Mouse (Mus musculus) natural killer cell, adult 2 months (primary cell): ENCODE data around the gene Sergef.

Experiments
- DNase-seq, 2 experiments: peaks; one replicate each; pipeline ENCODE4 v3.0.0; 2022; ENCODE audit warnings: low spot score in 2 of 2

The Sergef gene

DNA sequence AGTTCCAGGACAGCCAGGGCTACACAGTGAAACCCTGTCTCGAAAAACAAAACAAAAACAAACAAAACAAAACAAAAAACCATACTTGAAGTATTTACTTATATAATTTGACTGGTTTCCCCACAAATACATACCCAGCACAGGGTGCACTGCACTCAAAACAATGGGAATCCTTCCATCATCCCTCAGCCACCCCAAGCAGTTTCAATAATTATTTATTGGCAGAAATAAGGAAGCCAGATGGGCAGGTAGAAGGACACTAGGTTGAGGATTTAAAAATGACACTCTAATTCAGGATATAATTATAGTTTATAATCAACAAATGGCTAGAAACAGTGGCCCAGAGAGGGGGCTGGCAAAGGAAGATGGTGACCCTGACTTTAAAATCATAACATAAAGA is 99.0 kb downstream of the Sergef start:
- no peak for DNase-seq

DNA sequence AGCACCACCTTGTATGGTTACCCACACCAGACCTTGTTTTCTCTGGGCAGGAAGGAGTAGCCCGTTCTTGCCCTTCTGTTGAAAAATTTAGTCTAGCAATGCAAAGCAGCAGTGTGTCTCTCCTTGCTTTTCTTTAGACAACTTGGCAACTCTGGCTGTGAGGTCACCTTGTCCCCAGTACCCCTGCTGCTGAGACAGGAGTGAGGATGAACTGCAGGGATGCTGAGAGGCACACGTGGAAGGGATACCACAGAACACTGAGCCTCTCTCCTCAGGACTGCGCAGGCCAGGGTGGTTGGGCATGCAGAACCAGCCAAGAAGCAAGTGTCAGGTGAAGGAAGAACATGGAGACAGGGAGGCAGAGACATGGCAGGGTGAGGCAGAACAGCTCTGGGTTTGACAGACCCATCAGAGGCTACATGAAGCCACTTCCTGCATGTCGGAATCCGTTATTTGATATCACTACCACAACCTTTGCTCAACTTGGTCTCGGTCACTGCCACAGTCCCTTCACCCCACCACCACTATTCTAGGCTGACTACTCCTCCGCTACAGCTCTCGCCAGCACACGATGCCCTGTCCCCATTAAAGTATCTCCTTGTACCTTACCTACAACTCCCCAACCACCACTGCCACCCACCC is 103.0 kb downstream of the Sergef start:
- no peak for DNase-seq

DNA sequence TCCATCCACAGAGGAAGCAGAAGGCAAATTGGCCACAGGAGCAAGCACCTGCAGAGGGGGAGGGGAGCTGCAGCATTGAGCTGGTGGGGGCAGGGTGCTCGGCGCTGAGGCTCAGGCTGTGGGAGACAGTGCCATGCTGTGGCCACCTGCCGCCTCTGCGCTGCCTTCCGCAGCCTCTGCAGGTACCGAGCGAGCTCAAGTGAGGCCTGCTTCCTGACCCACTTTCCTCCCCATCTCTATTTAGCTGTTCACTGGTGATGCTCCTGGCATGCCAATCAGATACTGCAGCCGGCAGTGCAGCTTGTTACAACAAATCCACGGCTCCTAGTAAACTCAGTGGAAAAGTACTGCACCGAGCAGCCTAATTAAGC is 104.2 kb downstream of the Sergef start:
- no peak for DNase-seq

DNA sequence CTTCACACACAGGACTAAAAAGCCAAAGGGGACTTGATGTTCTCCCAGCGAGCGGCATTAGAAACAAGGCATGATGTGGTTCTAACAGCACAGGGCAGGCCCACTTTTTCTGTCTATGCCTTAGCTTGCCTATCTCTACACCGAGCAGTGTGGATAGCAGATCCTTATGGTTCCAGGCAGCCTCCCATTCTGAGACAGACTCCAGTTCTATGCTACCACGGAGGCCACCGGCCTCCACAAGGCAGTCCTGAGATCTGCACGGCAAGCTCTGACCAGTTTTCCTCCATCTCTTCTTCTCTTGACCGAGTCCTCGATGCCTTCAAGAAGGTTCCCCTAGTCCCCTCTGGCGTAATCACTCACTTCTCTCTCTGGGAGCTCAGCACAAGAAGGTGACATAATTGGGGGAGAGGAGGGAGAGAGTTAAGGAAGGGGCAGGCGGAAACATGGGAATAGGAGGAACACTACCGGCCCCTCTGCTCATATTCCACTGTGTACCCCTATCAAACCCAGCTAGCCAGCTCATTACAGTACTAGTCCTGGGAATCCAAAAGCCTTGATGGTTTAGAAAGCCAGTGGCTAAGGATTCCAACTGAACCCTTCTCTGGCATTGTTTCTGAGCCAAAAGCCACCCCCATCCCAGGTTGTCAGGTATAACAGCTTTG is 104.7 kb downstream of the Sergef start:
- DNase-seq, result no peak

DNA sequence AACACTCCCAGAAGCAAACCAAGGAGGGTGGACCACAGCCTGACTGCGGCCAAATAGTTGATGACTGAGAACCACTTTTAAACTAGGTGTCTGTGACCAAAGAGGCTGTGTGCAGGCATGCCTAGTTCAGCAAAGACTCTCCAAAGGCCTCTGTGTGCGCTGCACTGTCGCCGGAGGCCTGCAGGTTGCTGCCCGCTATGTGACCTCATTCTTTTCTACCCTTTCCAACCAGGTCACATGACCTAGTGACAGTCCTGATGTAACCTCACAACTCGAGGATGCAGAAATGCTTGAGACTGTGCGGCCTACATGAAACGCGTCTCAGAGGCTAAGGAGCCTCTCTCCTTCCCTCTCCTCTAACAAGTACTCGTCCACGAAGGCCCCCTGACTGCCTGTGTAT is 106.1 kb downstream of the Sergef start:
- no peak for DNase-seq

DNA sequence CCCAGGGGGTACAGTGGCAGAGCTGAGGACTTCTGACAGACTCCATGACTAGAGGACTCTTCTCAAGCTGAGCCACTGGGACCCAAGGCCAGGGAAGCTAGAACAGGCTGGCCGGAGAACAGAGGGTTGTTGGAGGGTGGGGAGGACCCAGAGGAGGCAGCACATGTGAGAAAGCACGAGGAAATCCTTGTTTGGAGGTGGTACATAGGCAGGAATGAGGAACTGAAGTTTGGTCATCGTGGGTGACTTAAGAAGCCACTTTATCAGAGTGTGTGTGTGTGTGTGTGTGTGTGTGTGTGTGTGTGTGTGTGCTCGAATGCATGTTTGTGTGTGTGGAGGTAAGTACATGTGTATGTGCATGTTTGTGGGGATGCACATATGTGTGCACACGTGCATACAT is 108.3 kb downstream of the Sergef start:
- no peak for DNase-seq

DNA sequence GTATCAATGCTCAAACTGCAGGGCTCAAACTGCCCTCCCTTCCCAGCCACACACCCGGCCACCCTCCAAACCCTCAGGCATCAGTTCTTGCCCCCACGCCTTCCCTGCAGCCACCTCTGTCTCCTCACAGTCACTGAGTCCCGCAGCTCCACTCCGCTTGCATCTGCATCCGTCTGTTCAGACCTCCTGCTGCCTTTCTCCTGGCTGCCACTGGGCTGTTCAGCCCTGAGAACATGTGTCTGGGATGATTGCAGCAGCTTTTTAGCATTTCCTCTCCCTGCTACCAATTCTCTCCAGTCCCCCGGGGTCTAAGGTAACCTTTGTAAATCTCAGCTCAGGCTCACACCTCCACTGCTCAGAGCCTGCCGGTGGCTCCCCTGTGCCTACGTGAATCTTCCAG is 109.7 kb downstream of the Sergef start:
- no peak for DNase-seq

DNA sequence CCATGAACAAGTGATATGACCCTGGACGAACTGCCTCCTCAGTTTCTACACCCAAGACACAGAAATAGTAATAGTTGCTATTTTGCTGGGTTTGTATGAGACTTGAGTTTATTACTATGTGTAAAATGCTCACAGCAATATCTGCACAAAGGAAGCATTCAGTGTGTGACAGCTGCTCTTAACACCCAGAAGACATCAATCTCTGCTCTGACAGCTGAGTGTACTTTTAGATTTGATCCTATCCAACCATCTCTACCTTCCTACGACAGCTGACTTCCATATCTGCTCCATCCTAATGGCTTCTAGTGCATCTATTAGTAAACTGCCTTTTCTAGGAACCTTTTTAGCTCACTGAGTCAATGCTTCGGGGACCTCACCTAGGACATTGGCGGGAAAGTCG is 110.3 kb downstream of the Sergef start:
- no peak for DNase-seq

DNA sequence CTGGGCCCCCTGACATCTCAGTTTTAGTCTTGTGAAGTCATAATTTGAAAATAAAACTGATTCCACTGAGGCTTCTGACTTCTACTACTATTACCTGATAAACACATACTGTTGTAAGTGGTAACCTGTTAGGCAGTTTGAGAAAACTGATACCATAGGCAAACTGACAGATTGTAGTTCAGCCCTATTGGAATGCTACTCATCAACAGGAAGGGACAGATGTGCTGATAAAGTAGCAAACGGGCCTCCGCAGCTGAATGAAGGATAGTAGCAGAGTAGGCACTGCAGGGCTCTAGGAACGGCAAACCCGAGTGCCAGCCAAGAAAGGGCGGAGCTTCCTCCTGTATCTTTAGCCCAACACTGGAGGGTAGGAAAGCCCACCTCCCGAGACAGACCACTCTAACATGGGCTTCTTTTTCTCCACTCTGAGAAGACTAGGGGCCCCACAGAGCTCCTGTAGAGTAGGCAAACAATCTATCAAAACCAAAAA is 112.9 kb downstream of the Sergef start:
- no peak for DNase-seq

DNA sequence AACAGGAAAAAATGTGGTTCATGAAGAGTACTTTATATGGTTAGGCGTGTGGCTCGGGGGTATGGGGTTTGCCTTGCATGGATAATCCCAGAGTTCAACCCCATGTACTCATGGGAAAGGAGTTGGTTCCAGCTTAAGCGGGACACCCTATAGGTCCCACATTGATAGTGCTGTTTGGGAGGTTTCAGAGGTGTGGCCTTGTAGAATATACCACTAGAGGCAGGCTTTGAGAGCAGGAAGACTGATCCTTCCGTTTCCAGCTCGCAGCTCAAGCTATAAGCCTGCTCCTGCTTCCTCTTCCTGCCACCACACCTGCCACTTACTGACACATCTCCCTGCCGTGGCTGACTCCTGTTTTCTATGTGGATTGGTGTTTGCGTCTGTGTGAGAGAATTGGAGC is 116.4 kb downstream of the Sergef start:
- DNase-seq, result no peak

DNA sequence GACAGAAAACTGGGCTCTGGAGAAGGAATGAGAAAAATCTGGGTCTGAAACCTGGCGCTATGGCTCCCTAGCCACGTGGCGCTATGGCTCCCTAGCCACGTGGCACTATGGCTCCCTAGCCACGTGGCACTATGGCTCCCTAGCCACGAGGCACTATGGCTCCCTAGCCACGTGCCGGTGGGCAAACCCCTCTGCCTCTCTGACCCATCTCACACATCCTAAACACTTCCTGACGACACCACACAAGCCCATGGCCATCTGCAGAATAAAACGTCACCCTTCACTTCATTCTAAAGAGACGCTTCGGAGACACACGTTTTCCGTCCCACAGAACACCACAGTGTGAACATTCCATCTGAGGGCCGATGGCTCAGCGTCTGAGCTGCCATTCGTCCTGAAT is 117.8 kb downstream of the Sergef start:
- no peak for DNase-seq

DNA sequence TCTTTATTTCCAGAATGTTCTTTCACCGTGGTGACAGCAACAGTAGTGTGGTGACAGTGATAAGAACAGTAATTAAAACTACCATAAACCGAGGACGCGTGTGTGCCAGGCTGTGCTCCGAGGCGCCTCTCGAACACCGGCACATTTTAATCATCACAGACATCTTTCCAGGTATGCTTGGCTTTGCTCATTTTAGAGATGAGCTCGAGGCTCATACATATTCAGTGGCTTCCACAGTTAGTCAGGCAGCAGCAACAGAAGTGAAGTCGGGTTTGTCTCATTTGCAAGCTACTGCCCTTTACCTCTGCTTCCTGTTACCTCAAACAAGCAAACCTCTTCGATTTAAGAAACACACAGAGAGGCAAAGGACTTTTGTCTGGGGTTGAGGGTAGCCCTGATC is 120.5 kb downstream of the Sergef start:
- DNase-seq, result no peak

DNA sequence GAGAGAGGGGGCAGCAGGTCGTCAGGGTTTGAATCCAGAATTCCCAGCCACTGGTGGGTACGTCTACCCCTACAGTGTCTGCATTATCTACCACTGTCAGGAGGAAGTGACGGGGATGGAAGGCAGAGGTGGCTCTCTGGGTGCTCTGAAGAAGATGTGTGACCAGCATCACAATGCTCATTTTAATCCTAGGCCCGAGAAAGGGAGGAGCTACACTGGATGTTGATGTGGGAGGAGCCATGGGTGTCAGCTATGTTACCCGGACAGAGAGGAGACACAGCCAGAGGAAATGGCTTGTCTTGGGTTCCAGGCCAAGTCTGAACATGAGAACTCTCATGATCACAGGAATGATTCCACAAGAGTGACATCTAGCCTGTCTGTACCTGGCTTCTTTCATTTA is 122.4 kb downstream of the Sergef start:
- DNase-seq, result no peak

DNA sequence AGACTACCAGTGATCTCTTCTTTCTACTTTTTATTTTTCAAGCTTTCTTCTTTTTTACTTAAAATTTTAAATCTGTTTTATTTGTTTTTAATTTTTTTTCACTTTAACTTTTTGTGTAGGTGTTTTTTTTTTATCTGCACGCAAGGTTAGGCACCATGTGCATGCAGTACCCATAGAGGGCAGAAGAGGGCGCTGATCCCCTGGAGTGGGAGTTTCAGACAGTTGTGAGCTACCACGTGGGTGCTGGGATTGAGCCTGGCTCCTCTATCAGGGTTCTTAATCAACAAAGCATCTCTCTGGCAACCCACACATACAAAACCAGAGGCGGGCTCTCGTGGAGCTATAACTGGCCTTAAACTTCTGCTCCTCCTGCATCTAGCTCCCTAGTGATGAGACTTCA is 123.6 kb downstream of the Sergef start:
- DNase-seq, result no peak

DNA sequence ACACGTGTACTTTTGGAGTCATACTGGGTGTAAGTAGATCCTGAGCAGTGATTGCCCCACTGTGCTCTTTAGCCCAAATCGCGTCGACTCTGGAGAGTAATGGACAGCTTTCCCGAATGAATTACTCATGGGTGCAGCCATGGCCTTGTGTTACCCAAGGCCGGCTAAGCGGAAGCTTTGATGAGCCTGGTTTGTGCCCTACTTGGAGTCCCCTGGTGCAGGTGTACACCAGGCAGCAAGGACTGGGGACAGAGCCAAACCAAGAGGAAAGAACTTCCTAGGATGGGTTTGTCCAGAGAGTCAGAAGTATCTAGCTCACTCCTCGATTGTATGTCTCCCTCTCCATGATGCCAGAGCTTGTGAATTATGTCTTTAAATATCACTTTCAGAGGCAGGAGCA is 124.6 kb downstream of the Sergef start:
- no peak for DNase-seq

DNA sequence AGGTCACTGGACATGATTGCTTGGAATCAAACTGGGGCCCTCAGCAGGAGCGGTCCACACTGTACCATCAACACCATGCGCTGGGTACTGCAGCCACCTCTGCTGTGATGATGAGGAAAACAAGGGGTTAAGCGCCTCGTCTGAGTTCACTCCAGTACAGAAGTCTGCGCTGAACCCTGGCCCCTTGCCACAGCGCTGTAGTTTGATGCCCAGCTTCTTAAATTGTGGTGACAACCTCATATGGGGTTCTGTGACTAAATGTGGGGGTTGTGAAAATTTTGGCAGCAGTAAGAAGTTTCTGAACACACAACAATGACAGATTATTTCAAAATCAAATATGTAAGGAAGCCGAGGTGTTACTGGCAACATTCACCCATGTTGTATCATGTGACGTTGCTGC is 126.0 kb downstream of the Sergef start:
- DNase-seq, result no peak

DNA sequence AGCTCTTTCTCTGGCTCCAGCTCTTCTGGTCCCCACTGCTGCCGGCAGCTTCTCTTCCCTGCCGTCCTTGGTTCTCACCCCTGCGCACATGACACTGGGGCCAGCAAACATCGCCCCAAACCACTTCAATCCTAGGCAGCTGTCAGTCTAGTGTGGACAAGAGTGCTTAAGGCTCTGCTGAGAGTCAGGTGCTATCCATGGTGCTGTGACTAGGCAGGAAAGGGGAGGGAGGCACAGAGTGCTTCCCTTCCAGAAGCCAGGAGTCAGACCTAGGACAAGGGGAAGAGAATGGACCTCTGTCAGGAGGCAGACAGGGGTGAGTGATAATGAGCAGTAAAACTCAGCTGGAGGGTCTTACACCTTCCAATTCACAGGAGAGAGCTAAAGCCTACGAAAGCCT is 126.8 kb downstream of the Sergef start:
- DNase-seq, result no peak

DNA sequence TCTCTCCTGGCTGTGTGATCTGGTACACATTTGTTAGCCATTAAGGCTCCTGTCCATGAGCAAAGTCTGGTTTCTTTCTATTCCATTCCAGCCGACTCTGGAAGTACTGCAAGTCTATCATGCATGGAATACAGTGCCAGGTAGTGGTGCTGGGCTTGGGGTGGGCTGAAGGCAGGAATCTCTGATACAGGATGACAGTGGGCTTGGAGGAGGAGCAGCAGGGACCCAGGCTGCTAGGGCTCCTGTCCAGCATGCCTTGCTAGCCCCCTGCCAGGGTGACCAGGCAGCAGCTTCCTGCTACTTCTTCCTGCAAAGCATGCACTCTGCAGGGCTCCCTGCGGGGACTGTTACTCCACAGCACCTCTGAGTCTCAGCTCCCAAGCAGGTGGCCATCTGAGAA is 128.8 kb downstream of the Sergef start:
- DNase-seq, result no peak

DNA sequence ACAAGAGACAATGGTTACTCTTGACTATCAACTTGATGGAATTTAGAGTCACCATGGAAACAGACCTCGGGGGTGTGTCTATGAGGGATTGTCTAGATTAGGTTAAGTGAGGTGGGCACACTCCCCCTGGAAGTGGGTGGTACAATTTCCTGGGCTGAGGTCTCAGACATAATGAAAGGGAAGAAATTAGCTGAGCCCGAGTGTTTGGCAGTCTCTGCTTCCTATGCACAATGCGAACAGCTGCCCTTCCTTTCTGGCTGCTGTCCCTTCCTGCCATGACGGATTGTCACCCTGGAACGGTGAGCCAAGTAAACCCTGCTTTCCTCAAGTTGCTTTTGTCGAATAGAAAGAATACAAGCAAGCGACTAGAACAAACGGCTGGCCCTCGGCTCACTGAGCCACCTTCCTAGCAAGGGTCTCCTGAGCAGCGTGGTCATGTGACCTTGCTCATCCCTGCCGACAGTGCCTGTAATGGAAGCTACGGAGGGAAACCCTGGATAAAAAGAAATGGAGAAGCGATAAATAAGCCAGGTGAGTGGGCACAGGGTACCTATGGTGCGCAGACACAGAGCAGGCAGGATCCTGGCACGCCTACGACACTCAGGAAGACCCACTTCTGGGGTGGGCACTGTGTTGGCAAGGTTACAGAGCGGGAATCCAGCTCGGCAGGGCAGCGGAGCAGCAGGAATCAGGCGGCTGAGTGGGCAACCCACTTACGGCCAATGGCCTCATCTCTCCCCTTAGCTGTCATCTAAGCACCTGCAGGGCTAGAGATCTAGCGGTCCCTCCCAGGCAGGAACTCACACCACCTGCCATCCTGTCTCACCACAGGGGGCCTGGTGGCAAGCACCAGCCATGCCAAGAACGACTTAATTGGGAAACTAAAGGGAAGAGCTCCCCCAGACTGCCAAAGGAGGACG is 130.0 kb downstream of the Sergef start:
- DNase-seq, result no peak

DNA sequence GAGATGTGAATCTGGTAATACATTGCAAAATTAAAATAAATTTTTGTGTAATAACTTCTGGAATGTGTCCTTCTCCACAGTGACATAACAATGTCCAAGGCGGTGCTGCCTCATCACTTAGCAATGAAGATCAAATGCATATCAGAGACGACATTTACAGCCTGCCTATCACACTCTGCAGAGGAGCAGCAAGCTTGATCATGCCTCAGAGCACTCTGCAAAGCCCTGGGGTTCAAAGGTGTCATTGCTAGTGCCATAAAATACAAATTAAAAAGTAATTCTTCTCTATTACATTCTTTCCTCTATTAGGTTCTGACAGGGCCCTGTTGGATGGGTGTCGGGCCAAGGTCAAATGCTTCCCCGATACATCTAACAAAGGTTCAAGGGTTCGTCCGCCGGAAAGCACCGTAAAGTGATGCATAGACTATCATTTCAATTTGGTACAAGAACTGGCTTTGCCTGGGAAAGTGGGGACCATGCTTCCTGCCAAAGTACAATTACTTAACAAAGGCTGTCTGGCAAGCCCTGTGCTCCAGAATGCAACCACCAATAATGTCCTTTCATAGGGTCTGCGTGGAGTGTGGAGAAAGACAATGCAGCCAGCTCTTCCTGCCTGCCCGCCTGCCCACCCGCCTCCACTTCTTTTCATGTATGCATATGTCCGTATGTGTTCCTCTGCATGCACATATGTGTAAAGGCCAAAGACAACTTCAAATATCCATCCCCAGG is 130.9 kb downstream of the Sergef start:
- no peak for DNase-seq

DNA sequence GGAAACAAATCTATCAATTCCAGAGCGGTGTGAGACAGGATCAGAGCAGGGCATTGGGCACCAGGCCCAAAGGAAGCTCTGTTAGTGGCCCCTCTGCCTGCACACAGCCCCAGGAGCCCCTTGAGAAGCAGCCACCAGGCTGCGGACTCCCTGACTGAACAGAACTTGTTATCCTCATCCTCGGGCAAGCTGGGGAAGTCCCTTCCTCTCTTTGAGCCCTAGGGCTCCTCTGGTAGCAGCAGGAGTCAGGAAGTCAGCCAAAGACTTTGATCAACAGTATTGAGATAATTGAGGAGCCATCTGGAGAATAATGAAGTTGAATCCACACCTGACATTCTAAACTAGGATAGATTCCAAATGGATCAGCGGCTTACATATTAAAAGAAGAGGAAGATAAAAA is 135.4 kb downstream of the Sergef start:
- no peak for DNase-seq

DNA sequence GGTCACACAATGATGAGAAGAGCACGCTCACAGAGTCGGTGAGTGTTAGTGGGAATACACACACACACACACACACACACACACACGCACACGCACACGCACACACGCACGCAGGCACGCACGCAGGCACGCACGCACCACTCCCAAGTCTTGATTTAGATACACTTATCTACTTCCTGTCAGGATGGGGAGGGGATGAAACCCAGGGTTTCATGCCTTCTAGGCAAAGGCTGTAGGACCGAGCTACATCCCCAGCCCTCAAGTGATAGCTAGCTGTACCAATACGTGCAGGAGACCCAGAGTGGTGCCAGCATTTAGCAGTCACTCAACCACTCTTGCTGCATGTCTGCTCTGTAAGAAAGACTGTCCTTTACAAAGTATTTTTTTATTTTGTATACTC is 137.0 kb downstream of the Sergef start:
- no peak for DNase-seq
